Comparison of ENCODE assay signal across 10 mouse cellular contexts in the genomic region with DNA sequence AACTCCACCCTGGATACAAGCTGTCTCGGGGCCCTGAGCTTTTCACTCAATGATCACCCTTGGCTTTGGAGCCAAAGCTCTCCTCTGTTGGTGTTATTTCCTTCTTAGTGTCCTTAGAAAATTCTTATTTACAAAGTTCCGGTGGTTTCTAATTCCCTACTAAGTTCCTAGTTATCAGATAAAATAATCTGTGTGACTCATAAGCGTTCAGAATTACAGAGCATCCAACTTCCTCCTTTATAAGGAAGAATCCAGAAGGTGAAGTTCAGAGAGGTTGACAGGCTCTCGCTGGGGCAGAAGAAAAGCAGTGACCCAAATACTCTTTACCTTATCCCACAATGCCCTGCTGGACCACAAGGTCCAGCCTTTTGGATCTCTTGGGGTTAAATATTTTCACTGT.
"Had no signal": no experiment of that assay in that cellular context is flagged by ENCODE, and none has a peak within 500 bp of the region (broad histone marks: within the 10 kb centered on the region; RNA-seq: fewer than 3 reads in every experiment).

No protein-coding gene starts in this region.

- ATAC-seq: liver, embryonic 12.5 days had no signal

- DNase-seq: kidney, postnatal 14 days; lung, embryonic 14.5 days; lung, postnatal 14 days; right cerebral cortex, postnatal 14 days; thymus, postnatal 4 days had no signal

- H3K27ac ChIP-seq: kidney, embryonic 15.5 days; limb, embryonic 15.5 days; liver, embryonic 12.5 days; macrophage; neural tube, embryonic 13.5 days had no signal

- H3K36me3 ChIP-seq: kidney, embryonic 15.5 days; limb, embryonic 15.5 days; liver, embryonic 12.5 days; neural tube, embryonic 13.5 days had no signal

- H3K9ac ChIP-seq: kidney, embryonic 15.5 days; limb, embryonic 15.5 days; liver, embryonic 12.5 days; lung, embryonic 14.5 days; neural tube, embryonic 13.5 days had no signal

- H3K4me3 ChIP-seq: kidney, embryonic 15.5 days; limb, embryonic 15.5 days; liver, embryonic 12.5 days; neural tube, embryonic 13.5 days had no signal

- H3K27me3 ChIP-seq: kidney, embryonic 15.5 days; limb, embryonic 15.5 days; liver, embryonic 12.5 days; neural tube, embryonic 13.5 days had no signal

- H3K9me3 ChIP-seq: kidney, embryonic 15.5 days; limb, embryonic 15.5 days; liver, embryonic 12.5 days; neural tube, embryonic 13.5 days had no signal

- H3K4me2 ChIP-seq: kidney, embryonic 15.5 days; limb, embryonic 15.5 days; liver, embryonic 12.5 days; lung, embryonic 14.5 days; neural tube, embryonic 13.5 days had no signal
